Mouse (Mus musculus) cerebellum, adult 18-20 months (tissue): ENCODE data around the gene Cfap44.

Experiments
- DNase-seq, 2 experiments: peaks; one replicate each; pipeline ENCODE4 v3.0.0; 2021

The Cfap44 gene

DNA sequence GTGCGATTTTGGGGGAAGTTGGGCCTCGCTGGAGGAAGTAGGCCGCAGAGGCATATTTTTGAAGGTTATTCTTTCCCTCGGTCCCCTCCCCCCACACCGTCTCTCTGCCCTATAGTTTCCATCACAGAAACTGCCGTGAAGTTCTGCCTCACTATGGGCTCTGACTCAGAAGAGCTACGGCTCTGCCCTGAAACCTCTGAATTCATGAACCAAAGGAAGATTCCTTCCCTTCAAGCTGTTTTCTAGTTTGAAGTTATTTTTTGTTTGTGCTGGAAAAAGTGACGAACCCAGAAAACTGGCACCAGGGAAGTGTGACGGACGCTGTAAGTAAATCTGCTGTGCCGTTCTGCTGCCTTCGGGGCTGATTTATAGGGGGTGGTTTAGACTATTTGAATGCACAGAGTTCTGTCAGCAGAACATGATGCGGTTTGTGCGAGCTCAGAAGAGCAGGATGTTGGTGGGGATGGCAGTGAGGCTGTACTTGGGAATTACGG is 102.4 kb downstream of the Cfap44 start:
- no peak for DNase-seq

DNA sequence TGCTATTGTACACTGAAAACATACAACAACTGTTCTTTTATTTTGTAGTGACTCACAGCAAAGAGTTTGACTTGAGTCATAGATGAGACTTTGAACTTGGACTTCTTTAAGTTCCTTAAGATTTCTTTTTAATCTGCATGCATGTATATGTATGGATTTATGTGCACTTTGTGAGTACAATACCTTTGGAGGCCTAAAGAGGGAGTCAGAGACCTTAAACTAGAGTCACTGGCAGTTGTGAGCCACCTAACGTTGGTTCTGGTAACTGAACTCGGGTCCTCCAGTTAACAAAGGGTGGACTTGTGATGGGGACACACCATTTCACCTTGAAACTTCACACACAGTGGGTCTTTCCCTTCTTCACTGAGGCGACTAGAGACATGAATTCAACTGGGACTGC is 103.9 kb downstream of the Cfap44 start:
- DNase-seq = no peak

DNA sequence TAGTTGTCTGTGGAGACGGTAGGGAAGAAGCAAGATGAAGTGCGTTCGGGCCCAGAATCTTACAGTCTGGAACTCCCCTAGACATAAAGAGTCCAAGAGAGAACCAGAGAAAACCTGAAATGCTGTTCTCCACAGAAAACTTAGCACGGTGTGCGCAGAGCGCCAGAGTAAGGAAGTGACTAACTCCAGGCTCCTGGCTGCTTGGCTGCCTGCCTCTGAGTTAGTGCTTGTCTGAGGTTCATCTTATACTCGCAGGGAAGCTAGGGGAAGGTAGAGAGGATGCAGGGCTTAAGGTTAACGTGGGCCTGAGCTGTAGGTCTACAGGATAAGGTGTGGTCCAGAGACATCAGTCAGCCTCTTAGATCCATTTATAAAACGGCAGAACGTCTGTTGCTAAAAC is 107.2 kb downstream of the Cfap44 start:
- DNase-seq = no peak

- peak in 1 of 2 experiments; percentile 59 for DNase-seq
Measured at GRCm38 (mm10) chr16:44502325-44502724, 107.7 kb downstream of the Cfap44 start.

DNA sequence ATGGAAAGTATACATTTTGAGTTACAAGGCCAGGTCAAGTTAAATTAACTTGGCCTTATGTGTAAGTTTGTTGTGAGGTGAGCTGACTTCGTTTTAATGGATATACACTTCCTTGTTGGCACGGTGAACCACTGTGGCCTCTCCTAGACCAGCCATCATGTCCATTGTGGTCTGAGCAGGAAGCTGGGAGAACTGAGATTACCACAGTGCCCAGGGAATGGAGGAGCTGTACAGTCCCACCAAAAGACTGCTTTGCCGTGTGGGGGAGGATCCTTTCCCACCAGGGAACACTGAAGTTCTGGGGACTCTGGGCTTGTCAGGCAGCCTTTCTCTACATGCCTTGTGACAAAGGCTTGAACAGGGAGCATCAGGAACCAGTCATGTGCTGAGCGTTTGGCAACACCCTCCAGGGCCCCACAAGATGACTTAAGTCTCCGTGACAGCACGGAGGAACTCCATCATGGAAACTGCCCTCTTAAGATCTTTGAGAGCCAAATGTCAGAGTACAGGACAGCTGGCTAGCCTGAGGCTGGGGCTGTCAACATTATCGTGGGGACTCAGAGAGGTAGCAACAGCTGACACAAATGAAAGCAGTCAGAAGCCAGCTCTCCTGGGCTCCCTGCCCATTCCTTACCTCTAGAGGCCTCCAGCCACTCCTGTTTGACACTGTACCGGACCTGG is 108.4 kb downstream of the Cfap44 start:
- peak; percentile 71 to 73 for DNase-seq

- no peak for DNase-seq
Measured at GRCm38 (mm10) chr16:44505243-44505642, 110.6 kb downstream of the Cfap44 start.

GRCm38 (mm10) chr16:44507027-44507929 is 112.7 kb downstream of the Cfap44 start:
- no peak for DNase-seq

DNA sequence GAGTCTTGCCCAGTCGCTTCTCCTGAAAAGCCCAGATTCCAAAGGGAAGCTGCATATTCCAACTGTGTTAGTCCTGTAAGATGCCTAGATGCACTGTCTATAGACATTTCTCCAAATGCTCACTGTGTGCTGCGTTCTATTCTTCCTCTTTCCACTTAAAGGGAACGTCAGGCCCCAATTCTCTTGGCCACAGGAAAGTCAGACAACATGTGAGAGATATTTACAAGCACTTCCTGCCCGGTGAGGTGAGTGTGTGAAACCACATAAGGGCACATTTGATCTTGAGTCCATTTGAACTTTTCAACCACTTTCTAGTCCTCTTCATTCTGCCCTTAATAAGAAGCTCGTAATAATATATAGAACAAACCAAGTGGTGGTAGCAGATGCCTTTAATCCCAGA is 113.4 kb downstream of the Cfap44 start:
- DNase-seq = no peak

DNA sequence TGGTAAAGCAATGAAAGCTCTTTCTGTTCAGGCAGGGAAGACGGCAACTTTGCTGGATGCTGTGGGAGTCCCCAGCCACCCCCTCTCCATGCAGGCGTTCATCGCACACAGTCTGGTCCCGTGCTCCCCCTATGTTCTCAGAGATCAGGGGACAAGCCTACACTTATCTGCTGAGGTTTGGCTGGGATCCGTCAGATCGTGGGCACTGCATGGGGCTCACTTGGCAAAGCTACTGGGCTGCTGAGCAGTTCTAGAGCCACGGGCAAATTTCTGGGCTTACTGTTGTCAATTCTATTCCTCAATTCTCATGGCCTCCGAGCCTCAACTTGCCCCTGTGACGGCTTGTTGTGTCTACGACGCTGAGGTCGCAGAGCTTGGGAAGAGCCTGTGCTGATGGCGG is 114.2 kb downstream of the Cfap44 start:
- DNase-seq = peak in 1 of 2 experiments; percentile 56

- peak in 1 of 2 experiments; percentile 67 for DNase-seq
Measured at GRCm38 (mm10) chr16:44509458-44510344, 115.1 kb downstream of the Cfap44 start.

DNA sequence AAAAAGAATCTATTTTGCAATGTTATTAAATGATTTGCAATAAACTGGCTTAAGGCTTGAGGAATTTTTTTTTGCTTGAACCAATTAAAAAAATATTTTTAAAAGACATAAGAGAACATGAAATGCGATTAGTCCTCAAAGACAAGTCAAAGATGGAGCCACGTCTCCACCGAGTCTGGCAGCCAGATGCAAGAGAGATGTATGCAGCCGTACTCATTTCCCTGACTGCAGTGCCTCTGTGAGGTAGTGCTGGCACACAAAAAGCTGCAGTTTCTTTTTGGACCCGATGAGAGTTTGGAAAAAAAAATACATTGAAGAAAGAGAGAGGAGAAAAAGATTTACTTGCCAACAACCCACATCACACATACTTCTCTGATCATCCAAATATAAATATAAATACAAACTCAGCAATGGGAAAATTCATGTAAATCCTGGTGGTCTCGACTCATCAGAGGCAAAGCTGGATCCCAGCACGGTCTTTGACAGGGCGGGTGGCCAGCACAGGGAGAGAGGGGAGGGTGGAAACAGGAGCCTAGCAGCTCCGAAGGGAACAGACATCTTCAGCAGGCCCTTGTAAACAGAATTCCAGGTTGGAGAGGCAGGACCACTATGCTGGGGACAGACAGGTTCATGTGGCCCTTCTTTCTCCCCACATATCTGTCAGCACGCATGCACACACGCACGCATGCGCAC is 116.1 kb downstream of the Cfap44 start:
- DNase-seq = no peak

DNA sequence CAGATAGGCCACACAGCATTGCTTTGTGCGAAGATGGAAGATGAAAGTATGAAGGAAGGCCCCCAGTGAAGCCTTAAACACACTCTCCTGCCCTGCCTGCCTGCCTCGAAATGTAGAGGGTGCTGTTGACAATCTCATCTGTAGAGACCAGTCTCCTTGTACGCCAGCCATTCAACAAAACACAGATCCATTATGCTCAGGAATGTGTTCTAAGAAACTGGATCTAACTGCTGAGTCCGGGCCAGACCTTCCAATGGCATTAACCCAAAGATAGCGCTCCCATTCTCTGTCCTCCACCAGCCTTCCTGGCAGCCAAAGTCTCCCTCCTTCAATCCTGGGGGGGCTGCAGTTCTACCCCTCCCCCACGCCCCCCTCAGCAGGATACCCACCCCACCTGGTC is 121.9 kb downstream of the Cfap44 start:
- DNase-seq = no peak

GRCm38 (mm10) chr16:44523595-44523994 is 129.0 kb downstream of the Cfap44 start:
- DNase-seq = peak; percentile 71 to 81

DNA sequence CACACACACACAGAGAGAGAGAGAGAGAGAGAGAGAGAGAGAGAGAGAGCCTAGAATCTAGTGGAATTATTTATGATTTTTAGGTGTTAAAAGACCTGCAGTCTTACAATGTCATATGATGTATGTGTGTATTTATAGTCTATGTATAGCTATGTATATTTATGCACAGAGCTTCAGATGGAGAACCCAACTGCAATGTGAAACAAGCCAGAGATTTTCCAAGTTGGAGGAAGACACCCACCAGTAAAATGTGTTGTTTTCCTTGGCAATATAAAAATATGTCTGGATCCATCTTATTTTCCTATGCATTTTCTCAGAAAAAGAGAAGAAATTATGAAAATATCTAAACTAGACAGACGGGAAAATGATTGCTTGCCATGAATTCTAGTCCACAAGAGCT is 131.4 kb downstream of the Cfap44 start:
- DNase-seq = no peak

DNA sequence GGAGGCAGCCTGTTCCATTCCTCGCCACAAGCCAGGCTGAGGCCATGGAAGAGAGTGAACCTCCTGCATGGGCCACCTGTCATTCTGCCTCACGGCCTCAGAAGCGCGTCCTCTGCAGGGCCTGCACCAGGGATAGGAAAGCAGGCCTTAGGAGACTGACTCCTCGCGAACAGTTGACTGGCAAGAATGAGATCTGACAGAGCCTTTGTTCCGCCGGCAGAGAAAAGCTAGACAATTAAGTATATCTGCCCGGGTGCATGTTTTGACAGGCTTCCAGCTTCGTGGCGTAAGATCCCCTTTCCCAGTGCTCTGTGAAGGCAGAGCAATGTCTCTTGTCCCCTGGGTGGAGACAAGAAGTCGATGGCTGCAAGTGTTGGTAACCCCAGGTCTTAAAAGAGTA is 132.1 kb downstream of the Cfap44 start:
- peak; percentile 67 to 76 for DNase-seq

GRCm38 (mm10) chr16:44527218-44527905 is 132.8 kb downstream of the Cfap44 start:
- no peak for DNase-seq

DNA sequence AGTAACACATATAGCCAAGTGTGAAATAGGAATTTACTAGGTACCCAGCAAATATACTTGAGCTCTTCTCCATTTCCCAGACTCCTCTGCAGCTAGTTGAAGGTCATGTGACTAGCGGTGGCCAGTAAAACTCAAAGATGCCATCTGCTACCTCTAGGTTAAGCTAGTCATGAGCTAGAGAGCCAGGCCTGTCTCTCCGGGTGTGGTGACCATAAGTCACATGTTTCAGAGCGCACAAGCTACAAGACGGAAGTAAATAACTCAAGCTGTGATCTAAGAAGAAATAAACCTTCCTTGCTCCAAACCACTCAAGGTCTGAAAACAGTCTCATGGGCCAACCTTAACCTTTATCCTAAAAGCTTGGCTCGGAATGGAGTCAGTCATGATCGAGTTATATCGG is 134.4 kb downstream of the Cfap44 start:
- no peak for DNase-seq

DNA sequence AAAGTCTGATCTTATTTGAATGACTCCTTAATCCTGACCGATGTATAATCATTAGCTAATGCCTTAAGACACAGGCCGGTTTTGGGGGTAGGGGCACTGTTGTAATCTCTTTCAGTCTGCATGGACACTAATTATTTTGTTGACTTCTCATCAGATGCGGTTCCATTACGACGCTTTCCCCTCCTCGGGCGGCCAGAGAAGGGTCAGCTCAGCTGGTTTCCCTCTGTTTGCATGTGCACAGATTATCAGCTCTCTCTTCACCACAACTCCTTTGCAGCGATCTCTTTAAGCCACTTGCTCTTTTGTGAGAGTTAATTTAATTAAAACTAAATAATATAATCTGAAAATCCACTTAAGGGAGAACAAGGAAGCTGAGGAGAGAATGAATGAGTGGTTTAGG is 135.1 kb downstream of the Cfap44 start:
- DNase-seq = no peak

- DNase-seq = peak; percentile 55 to 57
Measured at GRCm38 (mm10) chr16:44530191-44530590, 135.6 kb downstream of the Cfap44 start.

DNA sequence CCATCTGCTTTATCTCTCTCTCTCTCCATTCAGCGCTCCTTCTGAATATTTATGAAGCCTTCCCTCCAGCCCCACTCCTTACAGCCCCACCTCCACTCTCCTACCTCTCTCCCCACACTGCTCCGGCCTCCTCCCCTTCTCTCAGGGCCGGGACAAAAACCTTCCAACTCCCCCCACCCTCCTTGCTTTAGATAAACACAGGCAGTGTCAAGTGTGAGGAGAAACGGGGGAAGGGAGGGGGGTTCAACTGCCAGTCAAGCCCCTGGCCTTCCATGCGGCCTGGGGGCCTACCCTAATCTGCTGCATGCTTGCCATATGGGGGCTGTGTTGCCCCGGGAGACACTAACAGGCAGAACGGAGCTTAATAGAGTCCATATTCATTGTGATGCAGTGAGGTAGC is 136.2 kb downstream of the Cfap44 start:
- DNase-seq = peak in 1 of 2 experiments; percentile 21

DNA sequence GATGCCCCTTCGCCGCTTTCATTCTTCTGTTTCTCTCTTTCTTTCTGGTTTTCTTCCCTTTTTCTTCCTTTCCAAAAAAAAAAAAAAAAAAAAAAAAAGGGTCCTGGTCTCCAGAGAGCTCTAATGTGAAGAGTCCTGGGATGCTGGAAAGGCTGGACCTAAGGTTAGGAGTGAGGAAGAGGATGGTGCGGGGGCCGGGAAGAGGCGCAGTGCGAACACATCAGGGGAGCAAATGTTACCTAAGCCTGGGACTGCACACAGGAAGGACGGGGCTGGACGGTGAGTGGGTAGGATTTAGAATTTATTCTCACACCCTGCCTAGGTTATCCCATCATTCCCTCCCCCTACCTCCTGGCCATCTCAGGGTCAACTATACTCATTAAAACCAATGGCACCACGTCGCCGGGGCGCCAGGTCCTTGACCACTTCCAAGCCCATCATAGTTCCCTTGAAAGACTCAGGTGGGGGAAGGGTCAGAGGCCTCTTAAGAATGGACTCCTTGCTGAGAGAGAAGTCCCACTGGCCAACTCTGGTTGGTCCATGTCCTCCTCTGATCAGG is 136.7 kb downstream of the Cfap44 start:
- DNase-seq = no peak
